Mouse (Mus musculus) C2C12 (cell line): ENCODE results near the gene Rpl41.

Experiments
- CTCF ChIP-seq: IDR thresholded peaks from one replicate; pipeline ENCODE4 v1.5.1; 2011; ENCODE audit not compliant: control insufficient read depth, insufficient read depth, insufficient read length
- FOSL1 ChIP-seq: IDR thresholded peaks from one replicate; pipeline ENCODE4 v1.8.0; 2011; ENCODE audit warnings: mild to moderate bottlenecking, low read length; ENCODE audit not compliant: poor library complexity, insufficient read depth, severe bottlenecking
- MYOD1 ChIP-seq: IDR thresholded peaks from one replicate; pipeline ENCODE4 v1.6.1; 2011; ENCODE audit warnings: low read depth; ENCODE audit not compliant: control insufficient read depth, insufficient read length
- USF1 ChIP-seq: IDR thresholded peaks from one replicate; pipeline ENCODE4 v1.6.1; 2011; ENCODE audit warnings: low read depth, mild to moderate bottlenecking, control low read depth, moderate library complexity

DNA sequence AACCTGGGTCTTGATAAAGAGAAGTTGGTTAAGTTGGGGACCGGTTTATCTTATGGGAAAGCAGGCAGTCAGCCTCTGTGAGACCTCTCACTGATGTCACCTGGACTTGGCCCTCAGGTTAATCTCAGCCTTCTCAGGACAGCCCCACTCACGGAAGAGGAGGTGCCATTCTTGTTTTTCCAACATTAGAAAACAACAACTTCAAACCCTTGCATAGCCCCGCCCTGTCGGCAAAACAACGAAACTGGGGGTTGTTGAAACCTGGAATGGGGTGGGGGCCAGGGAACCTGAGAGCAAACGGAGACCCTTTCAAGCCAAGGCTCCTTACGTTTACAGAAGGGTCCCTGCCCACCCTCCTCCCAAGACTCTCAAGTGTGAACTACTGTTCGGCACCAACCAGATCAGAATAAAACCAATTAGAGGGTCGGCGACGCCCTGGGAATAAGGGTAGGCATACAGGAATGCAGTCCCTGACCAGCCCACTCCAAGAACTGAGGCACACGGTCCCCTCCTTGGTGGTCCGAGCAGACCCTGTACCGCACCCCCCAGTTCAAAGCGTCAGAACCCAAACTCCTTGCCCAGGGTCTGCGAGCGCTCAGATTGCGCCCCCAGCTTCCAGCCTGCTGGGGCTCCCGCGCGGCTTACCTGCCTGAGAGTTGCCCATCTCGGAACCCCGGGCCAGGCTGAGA lies 39.8 kb upstream of the Rpl41 start:
- TF ChIP-seq CTCF (no peak), MYOD1 (no peak), USF1 (no peak), FOSL1 (no peak)
